Mouse (Mus musculus) midbrain, postnatal 0 days (tissue): ENCODE results near the gene Cs. TPM values are rescaled to one million over a fixed set of nuclear protein-coding genes. Genes with fewer than 3 reads are reported as not detected.

Source experiments
- ATAC-seq: fragments of 200-750 bp; cut with Nextera tagmentation; 2 replicates; pipeline ENCODE4 v1.8.0; 2017; ENCODE audit warnings: moderate number of reproducible peaks, mild to moderate bottlenecking, moderate TSS enrichment, moderate library complexity; ENCODE audit not compliant: low FRiP score
- DNase-seq: peaks from one replicate; pipeline ENCODE4 v3.0.0-alpha.2; 2015; ENCODE audit warnings: low spot score
- H3K27ac ChIP-seq: fragments of 300-500 bp; sonication (generic); 2 replicates; pipeline ENCODE4 v1.5.1; 2014; ENCODE audit warnings: low read depth, mild to moderate bottlenecking, low read length, mixed read lengths
- H3K27me3 ChIP-seq: fragments of 300-500 bp; sonication (generic); 2 replicates; pipeline ENCODE4 v1.6.1; 2014; ENCODE audit warnings: low read length, control low read depth, mixed read lengths; ENCODE audit not compliant: insufficient read depth
- H3K36me3 ChIP-seq: fragments of 300-500 bp; sonication (generic); 2 replicates; pipeline ENCODE4 v1.6.1; 2014; ENCODE audit warnings: low read length, control low read depth, mixed read lengths; ENCODE audit not compliant: insufficient read depth
- H3K4me1 ChIP-seq: fragments of 300-500 bp; sonication (generic); 2 replicates; pipeline ENCODE4 v1.6.1; 2014; ENCODE audit warnings: mild to moderate bottlenecking, control low read depth, antibody characterized with exemption, low read length, mixed read lengths; ENCODE audit not compliant: insufficient read depth
- H3K4me2 ChIP-seq: fragments of 300-500 bp; sonication (generic); 2 replicates; pipeline ENCODE4 v1.6.1; 2014; ENCODE audit warnings: low read depth, mild to moderate bottlenecking, low read length, mixed read lengths; ENCODE audit not compliant: poor library complexity, severe bottlenecking
- H3K4me3 ChIP-seq: fragments of 300-500 bp; sonication (generic); 2 replicates; pipeline ENCODE4 v1.5.1; 2014; ENCODE audit warnings: low read depth, mild to moderate bottlenecking, low read length, moderate library complexity
- H3K9ac ChIP-seq: fragments of 300-500 bp; sonication (generic); replicated peaks from 2 replicates; pipeline ENCODE4 v1.6.1; 2014; ENCODE audit warnings: mild to moderate bottlenecking, low read length, moderate library complexity, mixed read lengths; ENCODE audit not compliant: poor library complexity, severe bottlenecking
- H3K9me3 ChIP-seq: fragments of 300-500 bp; sonication (generic); 2 replicates; pipeline ENCODE4 v1.6.1; 2016; ENCODE audit warnings: low read length, control low read depth
- CTCF ChIP-seq: IDR thresholded peaks from 2 replicates; pipeline ENCODE4 v1.5.1; 2016; ENCODE audit warnings: antibody characterized with exemption, mild to moderate bottlenecking
- WGBS: fragments of 180-500 bp; shearing (Covaris S2); extraction: QIAGEN DNeasy Blood & Tissue Kit; methylation state at CpG from one replicate; pipeline ENCODE4 v1.1.7; 2014; 5-methylcytosine and 5-hydroxymethylcytosine counted together
- polyA plus RNA-seq: library from polyadenylated mRNA; unstranded; fragments of >200 nt; fragmentation: Nextera tagmentation; extraction: Ambion mirVana; gene quantifications from 2 replicates; pipeline ENCODE4 v1.2.1, GENCODE M21; 2015
- total RNA-seq: library from RNA; depleted of rRNA; stranded (reverse); fragments of >200 nt; gene quantifications from 2 replicates; pipeline ENCODE4 v1.2.3, GENCODE M21; 2014

Gene Cs
- total and polyA plus RNA-seq, 2 experiments from 2014 or later, result 255 to 309 TPM

GRCm38 (mm10) chr10:128376099-128376454 lies 38.5 kb downstream of the Cs start:
- H3K9me3 ChIP-seq, result no peaks in the 10 kb centered on the region
- 37% methylated on average over 4 of the region's 4 CpGs for WGBS
- H3K4me1 ChIP-seq, result peaks cover 9% of the 10 kb centered on the region; the same call in 1 of the 2 replicates
- H3K27ac ChIP-seq, result peak overlapping the region; percentile 98
- no peak for DNase-seq
- no peak for ATAC-seq
- H3K27me3 ChIP-seq, result no peaks in the 10 kb centered on the region
- peaks cover 15% of the 10 kb centered on the region for H3K36me3 ChIP-seq
- no peak for TF ChIP-seq CTCF
- H3K9ac ChIP-seq, result peak overlapping the region; percentile 99
- H3K4me3 ChIP-seq, result peak overlapping the region; percentile 94
- peak overlapping the region; percentile 77 for H3K4me2 ChIP-seq

DNA sequence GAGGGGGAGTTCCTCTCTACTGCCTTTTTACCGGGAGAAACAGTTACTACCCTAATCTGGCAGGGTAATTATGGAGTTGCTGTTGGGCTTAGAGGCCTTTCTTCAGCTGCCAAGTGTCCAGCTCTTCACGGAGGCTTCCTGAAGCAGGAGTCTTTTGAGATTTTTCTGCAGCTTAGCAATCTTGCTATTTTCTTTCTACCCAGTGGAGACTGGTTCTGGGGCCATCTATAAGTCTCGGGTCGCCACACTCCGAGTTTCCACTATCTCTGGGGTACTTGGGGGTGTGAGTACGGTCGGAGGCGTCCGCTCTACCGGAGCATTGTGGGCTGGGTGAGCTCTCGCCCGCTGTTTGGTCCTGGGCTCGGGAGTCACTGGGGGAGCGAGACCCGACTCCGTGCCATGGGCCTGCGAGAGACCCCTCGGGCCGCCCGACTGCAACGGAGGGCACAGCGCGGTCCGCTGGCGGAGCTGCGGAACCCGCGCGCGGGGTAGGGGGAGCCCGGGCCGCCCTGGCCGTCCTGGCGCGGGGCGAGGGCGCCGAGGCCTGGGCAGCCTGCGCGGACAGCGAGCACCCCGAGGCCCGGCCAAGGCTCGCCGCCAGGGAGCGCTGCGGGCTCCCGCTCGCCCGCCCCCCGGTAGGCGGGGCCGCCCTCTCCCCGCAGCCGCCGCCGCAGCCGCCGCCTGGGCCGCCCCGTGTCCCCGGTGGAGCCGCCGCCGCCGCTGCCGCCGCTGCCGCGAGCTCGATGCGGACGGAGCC lies 39.1 kb downstream of the Cs start, which contains the start of gene Ankrd52:
Ankrd52 (plus strand) TSS at position 661 of the 757 bp plus-strand sequence.
- Histone ChIP-seq H3K4me3 (peak within 1 kb of the TSS; percentile 94), H3K9me3 (no peaks in the 10 kb centered on the region), H3K4me2 (peak within 1 kb of the TSS; percentile 77), H3K4me1 (peaks cover 9% of the 10 kb centered on the region; the same call in 1 of the 2 replicates), H3K36me3 (peaks cover 19% of the 10 kb centered on the region), H3K9ac (peak within 1 kb of the TSS; percentile 99), H3K27ac (peak within 1 kb of the TSS; percentile 98), H3K27me3 (no peaks in the 10 kb centered on the region)
- DNase-seq (peak; percentile 85), ATAC-seq (peak; percentile 90)
- WGBS, result under 1% methylated on average over 51 of the region's 73 CpGs
- peak; percentile 54 for TF ChIP-seq CTCF

GRCm38 (mm10) chr10:128377222-128377939 lies 39.8 kb downstream of the Cs start:
- peak overlapping the region; percentile 99 for H3K9ac ChIP-seq
- peak; percentile 78 for DNase-seq
- H3K9me3 ChIP-seq, result no peaks in the 10 kb centered on the region
- peak; percentile 43 for TF ChIP-seq CTCF
- under 1% methylated on average over 32 of the region's 47 CpGs for WGBS
- peaks cover 9% of the 10 kb centered on the region; the same call in 1 of the 2 replicates for H3K4me1 ChIP-seq
- H3K27me3 ChIP-seq, result no peaks in the 10 kb centered on the region
- peak; percentile 74 for ATAC-seq
- H3K27ac ChIP-seq, result peak overlapping the region; percentile 98
- H3K4me3 ChIP-seq, result peak overlapping the region; percentile 94
- H3K36me3 ChIP-seq, result peaks cover 25% of the 10 kb centered on the region
- peak overlapping the region; percentile 77 for H3K4me2 ChIP-seq

DNA sequence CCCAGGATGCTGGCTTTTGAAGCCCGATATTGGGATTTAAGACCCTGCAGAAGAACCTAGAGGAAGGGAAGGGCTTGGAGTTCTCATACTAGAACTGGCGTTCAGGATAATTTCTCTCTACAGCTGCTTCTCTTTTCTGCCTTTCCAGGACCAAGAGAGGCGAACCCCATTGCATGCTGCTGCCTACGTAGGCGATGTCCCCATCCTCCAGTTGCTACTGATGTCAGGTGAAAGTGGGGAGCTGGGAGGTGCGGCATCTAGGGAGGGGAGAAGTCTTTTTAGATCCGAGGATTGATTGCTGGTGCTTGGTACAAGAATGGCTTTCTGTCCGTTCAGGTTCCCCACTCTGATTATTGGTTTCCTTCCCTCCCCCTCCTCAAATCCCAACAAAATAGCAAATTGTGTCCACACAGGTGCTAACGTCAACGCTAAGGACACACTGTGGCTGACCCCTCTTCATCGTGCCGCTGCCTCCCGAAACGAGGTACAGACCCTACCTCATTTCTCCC lies 40.5 kb downstream of the Cs start:
- TF ChIP-seq CTCF, result no peak
- Histone ChIP-seq H3K4me2 (peak overlapping the region; percentile 77), H3K27me3 (no peaks in the 10 kb centered on the region), H3K4me1 (peaks cover 9% of the 10 kb centered on the region; the same call in 1 of the 2 replicates), H3K36me3 (peaks cover 32% of the 10 kb centered on the region), H3K27ac (peak overlapping the region; percentile 98), H3K9me3 (no peaks in the 10 kb centered on the region), H3K4me3 (peak overlapping the region; percentile 94), H3K9ac (peak overlapping the region; percentile 99)
- DNase-seq, result no peak
- 49% methylated on average over 14 of the region's 14 CpGs for WGBS
- ATAC-seq, result no peak

DNA sequence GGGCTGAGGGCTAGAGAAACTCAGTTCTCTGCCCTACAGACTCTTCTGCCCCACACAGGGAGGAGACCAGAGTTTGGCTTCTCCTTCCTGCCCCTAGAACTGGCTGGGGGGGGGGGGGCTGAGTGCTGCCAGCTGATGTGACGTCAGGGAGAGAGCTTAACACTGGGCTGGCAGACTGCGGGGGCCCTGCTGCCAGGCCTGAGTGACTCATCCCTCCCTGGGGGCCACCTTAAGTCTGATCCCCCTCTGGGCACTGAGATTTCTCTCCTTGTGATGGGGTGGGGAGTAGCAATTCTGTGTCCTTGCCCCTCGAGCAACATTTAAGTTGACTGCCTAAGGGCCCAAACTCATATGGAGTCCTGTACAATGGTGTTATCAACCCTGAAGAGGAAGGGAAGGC lies 40.9 kb downstream of the Cs start:
- ATAC-seq (no peak), DNase-seq (no peak)
- H3K36me3 ChIP-seq, result peaks cover 36% of the 10 kb centered on the region
- peak overlapping the region; percentile 77 for H3K4me2 ChIP-seq
- H3K27ac ChIP-seq, result no peak overlapping the region
- peak overlapping the region; percentile 94 for H3K4me3 ChIP-seq
- H3K9me3 ChIP-seq, result no peaks in the 10 kb centered on the region
- TF ChIP-seq CTCF, result no peak
- peaks cover 9% of the 10 kb centered on the region; the same call in 1 of the 2 replicates for H3K4me1 ChIP-seq
- peak overlapping the region; percentile 99 for H3K9ac ChIP-seq
- H3K27me3 ChIP-seq, result no peaks in the 10 kb centered on the region
- 27% methylated on average over 3 of the region's 3 CpGs for WGBS
